Mouse (Mus musculus) activated CD4-positive, CD25-positive, alpha-beta regulatory T cell, adult 4 months (primary cell): ENCODE measurements around the gene Satb1. TPM values are rescaled to one million over a fixed set of nuclear protein-coding genes. Genes with fewer than 3 reads are reported as not detected.
A peak's percentile ranks its signal among the peaks of the same experiment; 100 is the strongest.

Experiments used
- ATAC-seq: one replicate; pipeline ENCODE4 v1.8.0; 2017
- polyA plus RNA-seq, 2 experiments: library from polyadenylated mRNA; unstranded; fragments of 100-300 nt; shearing (Covaris generic); gene quantifications; one replicate each; pipeline ENCODE4 v1.2.1; 2017

Satb1 gene
- polyA plus RNA-seq, 2 experiments from 2014 or later, result 41.0 to 63.4 TPM

DNA sequence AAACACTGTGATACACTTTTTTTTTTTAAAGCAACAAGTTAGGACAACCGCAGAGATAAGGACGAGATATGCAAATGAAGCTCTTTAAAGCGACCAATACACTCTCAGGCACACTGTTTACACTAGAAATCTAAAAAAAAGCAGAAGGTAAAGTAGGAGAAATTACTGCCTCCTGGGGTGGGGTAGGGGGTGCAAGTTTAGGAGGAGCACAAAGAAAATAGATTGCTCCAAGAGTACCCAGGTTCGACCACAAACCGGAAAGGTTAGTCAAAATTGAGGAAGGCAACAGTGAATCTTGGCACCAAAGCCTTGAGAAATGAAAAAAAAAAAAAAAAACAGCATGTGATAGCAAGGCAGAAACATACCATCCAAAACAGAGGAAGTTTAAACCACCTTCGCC, 18.8 kb downstream of the Satb1 start:
- peak; percentile 38 for ATAC-seq

DNA sequence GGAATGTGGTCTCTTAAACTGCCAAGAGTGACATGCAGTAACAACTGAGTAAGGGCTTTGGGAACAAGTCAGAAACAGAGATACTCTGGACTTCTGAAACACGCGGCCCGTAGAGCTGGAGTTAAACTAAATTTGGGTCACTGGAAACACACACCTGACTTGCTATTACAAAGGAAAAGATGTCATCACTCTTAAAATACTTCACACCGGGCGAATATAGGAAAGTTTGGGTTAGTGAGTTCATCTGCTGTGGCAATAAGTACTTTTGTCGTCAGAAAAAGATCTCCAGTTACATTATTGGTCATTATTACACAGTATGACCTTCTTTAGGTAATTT, 19.3 kb downstream of the Satb1 start:
- ATAC-seq, result peak; percentile 13

DNA sequence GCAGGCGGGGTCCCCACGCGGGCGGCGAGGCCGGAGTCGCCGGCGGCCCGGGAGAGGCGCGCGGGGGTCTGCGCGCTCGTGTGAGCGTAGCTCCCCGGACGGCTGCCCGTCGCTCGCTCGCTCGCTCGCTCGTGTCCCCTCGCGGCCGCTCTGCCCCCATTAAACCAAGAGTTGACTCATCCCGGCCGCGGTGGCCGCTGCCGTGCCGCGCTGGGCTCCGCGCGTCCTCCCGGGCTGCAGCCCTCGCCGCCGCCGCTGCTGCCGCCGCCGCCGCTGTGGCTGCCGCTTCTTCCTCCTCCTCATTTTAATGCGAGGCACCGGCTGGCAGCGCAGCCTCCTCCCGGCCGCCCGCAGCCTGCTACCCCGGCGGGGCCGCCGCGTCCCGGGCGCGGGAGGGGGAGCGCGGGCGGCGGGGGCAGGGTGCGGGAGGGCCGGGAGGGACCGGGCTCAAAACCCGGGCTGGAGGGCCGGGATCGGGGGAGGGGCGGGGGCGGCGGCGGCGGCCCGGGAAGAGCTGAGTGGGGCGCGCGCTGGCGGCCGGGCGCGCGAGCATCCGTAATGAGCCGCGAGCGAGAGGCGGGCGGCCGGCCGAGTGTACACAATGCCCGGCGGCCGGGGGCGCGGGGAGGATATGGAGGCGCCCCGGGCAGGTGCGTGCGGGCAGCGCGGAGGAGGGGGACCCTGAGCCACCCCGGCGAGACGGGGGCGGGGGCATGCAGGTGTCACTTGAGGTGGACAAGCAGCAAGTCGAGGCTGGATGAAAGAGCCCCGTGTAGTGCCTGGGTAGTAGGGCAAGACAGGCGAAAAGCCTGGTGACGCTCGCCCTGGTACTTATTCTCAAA, 19.9 kb downstream of the Satb1 start:
- ATAC-seq, result peak; percentile 16

DNA sequence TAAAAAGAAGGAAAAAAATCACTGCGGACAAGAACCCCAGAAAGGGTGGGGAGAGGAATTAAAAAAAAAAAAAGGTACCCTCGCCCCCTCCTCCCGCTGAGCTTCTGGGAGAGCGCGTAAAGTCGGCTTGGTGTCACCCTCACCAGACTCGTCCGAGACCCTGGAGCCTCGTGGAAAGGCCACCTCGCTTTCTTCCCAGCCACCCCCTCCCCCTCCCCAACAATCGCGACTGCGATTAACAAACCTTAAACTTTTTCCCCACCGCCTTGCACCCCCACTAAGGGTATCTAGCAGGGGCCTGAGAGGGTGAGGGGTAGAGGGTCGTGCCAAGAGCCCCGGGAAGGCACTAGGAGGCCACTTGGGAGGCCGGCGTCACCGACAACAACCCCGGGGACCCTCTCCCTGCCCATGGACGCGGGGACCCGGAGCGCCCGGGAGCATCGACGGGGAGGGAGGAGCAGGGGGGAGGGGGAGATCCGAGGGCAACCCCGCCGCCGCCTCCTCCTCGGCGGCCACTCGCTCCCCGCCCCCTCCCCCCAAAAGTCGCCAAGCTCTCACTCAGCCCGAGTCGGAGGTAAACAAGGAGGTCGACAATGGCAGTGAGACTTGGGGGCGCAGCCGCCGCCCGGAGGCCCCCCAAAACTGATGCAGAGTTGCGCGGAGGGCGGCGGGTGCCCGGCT, 20.7 kb downstream of the Satb1 start:
- ATAC-seq, result no peak

DNA sequence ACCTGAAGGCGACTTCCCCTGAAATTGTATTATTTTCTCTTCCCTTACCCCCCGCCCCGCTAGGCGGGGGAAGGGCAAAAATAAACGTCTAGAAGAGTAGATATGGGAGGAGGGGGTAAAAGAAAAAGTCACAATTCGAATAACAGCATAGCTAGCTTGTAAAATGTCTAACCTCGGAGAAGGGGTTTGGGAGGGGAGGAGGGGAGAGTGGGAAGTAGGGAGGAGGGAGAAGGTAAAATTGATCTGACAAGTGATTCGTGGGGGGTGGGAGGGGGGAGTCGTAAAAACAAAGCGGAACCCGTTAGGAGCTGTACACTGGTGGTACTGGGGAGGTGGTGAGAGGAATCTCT, 21.2 kb downstream of the Satb1 start:
- ATAC-seq, result no peak

DNA sequence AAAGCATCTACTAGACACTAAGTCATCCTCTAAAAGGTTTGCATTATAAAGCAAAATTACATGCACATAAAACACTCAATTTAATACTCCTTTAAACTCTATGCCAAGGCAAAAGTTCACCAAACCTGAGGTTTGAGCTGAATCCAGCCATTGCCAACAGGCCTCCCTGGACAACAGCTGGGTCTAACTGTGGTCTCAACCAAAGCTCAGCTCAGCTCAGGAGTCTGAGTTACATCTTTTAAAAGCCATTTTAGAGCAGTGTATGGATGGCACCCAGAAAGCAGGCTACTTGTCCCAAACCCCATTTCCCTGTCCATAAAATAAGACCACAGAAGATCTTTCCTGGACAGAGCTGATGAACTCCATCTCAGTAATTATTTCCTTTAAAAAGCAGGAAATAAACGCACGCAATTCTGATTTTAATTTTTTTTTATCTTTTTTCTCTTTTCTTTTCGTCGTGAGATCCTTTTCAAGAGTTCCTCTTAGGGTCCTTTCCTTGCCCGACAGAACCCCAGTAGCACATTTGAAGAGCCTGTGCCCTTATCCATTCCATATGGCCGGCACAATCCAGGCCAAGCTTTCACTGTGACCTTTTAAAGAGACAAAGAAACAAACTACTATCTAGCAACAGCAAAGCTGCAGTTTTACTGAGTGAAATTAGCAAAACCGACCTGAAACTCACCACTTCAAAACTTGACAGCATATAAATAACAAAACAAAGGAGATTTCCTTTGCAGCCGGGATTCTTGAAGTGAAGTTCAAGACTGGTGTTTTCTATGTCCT, 21.8 kb downstream of the Satb1 start:
- no peak for ATAC-seq

DNA sequence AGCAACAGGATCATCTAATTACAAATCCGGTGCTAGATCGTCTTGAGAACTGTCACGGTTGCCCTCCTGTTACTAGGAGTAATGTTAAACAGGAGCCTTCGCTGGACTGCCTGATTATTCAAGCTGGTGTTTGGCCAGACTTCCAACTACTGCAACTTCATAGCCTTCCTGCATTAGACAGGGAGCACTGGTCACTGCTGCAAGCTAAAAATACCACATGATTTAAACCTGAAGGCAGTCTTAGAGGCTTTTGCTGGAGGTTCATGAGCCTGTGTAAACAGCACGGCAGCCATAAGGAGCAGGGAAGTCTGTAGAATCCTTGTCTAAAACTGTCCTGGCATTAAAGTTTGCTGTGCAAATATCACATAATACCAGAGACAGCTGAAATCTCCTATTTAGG, 25.7 kb downstream of the Satb1 start:
- no peak for ATAC-seq

DNA sequence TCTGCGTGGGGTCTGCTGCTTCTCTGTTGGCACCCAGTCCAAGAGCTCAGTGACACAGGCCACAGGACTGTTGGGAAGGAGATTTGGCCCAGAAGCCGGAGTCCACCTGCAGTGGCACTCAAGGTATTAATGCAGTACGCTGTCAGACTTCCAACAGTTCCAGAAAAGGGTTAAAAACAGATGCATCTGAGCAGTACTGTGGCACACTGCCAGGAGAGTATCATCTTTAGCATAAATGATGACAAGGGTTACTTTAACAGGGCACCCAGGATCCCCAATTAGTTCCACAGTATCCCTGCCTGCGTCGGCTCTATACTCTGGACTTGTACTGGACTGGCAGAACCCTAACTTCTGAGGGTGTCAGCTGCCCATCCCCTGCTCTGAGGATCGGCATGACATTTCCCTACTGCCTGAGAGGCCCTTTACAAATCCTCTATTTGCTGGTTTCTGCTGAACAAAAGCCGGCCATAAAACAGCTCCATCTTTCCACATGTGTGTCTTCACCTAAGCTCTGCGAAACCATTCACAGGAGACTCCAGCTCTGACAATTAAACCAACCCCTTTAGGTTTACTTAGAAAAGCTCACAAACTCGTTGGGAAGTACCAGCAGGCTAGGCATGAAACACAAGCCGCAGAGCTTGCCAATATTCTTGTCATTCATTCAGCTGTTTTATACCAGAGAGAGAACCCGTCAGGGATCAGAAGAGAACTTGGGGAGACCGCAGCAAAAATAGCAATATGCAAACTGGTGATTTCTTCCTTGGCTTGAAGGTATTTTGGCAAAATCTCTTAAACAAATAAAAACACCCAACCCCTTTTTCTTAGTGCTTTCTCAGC, 26.7 kb downstream of the Satb1 start:
- no peak for ATAC-seq

DNA sequence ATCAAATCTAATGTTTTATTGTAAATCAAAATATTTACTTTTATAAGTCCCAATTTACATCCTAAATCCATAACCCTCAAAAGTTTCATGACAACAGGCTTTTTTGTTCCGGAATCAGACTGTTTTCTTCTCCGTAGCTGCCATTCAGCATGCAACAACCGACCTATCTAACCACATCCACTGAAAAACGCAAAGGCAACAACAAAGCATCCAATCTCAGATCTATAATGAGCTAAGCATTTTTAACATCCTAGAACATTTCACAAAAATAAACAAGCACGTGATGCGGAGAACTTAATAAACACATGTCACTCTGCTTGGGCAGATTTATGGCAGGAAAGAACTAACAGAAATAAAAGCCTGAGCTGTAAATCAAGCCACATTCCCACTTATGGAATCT, 32.9 kb downstream of the Satb1 start:
- ATAC-seq, result peak; percentile 34

DNA sequence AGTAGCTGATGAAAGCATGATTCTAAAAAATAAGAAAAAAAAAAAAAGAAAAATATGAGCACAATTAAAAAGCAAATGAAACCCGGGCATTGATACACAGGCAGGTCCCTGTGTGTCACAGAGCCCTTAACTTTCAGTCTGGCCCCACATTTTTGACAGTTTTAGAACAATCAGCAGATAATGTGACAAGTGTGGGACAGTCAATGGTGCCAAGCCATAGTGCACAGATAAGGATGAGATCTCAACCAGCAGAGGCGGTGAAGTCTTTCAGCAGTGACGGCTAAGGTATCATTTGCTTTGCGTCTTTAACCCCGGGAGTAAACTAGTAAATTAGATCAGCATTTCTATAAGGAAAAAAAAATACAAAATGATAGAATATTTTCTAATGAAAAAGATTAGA, 36.6 kb downstream of the Satb1 start:
- no peak for ATAC-seq

DNA sequence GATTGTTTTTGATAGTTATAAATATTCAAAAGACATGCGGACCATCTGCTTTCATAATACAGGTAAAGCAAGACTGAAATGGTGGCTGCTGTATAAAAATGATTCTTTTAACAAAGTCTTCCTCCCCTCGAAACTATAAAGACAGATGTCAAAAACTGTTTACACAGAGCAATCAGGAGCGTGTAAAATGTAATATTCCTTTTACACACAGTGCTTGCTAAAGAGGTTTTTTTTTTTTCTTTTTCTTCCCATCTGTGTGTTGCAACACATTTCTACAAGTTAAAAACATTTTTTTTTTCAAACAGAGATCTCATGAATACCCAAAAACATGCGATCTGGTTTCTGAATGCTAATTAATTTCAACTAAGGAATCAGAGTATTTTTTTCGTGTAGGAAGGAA, 41.9 kb downstream of the Satb1 start:
- no peak for ATAC-seq

DNA sequence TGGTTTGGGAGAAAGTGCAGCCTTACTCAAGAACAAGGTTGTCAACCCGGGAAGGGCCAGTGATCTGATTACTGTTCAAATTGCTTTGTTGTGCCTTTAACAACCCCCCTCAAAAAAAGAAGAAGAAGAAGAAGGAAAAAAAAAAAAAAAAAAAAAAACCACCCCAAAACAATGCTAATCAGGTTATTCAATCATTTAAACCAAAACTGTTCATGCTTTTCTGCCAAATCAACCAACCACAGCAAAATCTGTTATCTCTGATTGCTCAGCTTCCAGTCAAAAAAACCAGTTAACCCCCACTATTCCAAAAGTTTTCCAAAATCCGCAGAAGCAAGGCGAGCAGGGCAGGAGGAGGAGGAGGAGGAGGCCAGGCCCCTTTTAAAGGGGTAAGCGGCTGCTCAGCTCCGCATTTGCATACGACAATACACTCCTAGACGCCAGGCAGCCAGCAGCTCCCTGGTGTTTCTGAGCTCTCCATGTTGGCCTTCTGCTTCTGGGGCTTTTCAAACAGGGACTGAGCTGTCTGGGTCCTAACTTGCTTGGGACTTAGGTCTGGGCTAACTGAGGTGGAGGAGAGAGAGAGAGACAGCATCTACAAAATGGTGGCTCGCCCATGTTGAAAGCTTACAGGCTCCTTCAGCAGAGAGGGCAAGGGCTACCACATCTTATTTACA, 42.6 kb downstream of the Satb1 start:
- no peak for ATAC-seq

DNA sequence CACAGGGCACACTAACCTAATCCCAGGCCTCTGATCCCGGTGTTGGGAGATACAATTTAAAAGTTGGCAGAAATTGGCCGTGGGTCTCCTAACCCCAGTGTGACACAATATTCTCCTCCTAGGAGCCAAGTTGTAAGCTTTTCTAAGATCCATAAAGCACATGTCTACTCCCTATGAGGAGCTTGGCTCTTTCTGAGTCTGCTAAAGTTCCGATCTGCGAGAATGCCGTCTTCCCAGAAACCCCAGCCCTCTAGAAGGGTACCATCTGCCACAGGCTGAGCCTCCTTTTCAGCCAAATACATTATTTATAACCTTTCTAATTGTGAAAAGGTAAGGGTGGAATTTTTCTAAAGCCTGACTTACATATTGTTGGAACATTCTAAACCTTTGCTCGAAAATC, 43.3 kb downstream of the Satb1 start:
- no peak for ATAC-seq

DNA sequence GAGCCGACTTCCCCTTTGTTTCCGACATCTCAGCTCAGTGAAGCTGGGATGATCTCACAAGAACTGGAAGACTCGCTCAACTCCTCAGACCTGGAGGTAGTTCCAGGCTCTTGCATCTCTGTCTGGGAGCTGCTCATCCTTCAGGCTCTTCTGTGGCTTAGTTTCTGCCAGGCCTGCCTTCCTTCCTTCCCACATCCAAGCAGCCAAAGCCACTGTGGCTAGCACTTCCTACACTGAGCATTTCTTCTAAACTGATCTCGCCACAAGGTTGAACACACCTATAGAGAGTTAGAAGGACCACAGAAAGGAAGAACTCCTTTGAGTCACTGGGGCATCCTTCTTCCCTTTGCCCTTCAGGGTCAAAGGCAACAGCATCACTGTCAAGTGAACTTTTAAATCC, 44.0 kb downstream of the Satb1 start:
- ATAC-seq, result no peak

DNA sequence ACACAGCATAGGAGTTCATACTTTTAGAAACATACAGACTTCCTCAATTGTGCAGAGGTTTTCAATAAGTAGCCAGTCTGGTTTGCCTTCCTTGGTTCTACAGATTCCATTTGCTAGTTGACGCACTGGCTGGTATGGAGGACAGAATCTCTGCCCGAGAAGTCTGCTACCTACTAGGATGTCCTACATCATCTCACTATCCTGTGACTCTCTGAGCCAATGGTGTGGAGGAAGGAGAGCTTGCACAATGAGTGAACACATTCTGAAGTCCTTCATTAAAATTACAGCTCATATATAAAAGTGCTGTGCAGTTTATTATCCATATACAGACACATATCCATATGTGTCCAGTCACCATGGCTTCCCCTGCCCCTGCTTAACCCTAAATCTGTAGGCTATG, 45.1 kb downstream of the Satb1 start:
- no peak for ATAC-seq

DNA sequence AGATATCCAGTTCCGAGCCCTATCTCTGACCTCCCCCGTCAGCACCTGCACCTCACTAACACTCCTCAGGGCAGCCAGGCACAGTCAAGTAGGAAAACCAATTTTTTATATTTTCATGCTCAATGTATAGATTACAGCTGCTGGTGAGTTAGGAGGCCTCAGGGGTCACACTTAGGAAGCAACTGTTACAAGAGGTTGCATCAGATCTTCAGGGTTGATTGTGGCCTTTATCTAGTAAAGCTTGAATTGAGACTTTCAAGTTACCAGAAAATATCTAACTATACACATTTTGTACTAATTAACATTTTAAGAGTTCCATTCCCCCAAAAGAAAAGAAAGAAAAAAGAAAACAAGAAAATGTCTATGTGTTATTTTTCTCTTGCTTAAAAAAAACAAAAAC, 47.0 kb downstream of the Satb1 start:
- no peak for ATAC-seq

DNA sequence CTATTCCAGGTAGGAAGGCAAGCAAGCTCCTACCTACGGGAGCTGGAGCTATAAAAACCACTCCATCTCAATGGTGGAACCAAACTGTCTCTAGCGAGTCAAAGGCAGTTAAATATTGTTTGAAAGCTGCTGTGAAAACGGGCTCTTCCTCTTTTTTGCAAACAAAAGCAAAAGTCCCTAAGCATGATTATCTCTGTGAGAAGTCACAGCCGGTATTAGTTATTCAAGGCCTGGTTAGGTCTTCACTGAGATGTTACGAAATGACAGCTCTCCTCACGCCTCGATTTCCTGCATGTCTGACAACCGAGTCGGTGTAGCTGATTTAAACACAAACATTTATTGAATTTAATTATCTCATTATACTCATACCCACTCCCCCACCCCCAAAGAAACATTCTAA, 48.2 kb downstream of the Satb1 start:
- peak; percentile 14 for ATAC-seq

DNA sequence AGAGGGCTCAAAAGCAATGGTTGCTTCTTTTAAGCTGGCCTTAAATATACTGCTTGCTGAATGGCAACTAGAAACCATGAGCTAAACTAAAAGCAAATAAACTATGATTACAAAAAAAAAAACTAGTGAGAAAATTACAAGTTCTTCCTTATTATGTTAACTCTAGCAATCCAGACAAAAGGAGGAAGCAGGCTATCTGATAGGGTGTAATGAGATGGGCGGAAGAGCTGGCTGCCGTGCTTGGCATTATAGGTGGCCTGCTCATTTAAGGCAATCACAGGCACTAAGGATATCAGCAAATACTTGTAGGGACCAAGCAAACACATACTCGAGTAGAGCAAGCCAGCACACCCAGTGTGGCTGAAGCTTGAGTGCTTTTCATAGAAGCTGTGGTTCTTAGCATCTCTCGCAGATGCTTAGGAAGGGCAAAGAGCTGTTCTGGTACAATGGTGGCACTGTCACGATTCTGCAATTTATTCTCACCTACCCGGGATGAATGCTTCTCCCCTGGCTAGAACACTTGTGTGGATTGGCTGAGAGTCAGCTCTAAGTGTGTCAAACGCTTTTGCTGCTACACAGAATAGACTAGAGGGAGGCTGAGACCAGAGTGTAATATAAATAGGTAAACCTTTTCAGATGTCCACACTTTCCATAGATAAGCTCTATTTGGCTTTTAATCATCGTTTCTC, 49.4 kb downstream of the Satb1 start:
- ATAC-seq, result no peak

DNA sequence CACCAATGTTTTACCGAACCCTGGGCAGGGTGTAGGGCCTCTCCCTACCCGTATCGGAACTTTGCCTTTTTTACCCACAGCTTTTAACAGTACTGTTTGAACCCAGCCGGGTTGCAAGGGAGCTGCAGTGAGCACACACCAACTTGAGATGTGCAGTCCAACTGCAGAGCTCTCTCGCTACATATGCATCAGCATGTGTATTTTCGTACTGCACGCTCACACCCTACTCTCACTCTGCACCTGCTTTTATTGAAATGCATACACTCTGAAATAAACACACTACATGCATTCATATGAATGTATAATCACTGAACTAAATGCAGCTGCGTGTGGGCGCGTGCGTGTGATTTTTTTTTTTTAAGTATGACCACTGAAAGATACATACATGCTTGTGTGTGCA, 53.1 kb downstream of the Satb1 start:
- ATAC-seq, result no peak

DNA sequence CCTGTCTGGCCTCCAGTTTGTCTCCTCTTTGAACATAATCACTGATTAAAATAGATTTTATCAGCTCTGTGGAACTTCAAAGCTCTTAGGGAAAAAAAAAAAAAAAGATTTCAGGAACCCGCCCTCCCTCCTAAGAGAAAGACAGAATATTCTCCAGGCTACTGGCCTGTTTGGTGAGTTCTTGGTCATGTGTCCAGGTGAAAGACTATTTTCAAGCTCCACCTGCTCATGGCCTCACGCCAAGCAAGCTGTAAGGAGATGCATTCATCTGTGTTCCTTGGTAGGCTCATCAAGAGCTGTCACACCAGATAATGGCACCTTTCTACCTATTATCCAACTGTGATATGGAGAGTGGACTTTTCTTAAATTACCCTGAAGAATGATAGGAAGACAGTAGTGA, 54.1 kb downstream of the Satb1 start:
- ATAC-seq, result no peak

DNA sequence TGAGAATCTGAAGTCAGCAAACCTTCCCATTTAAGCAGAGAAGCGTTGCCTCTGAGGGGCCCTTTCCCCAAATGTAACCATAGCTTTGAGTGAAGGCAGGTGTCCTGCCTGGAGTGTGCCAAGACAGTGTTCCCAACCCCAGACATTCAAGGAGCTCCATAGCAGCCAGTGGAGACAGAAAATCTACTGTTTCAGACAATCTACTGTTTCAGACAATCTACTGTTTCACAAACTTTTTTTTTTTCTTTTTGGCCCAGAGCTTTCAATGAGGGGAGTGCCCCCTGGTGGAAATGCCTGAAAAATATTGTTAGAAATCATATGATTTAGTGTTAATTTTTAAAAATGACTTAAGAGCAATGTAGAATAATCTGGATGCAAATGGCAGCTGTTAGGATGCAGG, 55.3 kb downstream of the Satb1 start:
- ATAC-seq, result no peak
